Mouse (Mus musculus): ENCODE data around the gene Med22. TPM values are rescaled to one million over a fixed set of nuclear protein-coding genes. Genes with fewer than 3 reads are reported as not detected.

Gene Med22
- polyA plus RNA-seq, 1 experiment from 2014 or later: 34.3 TPM

DNA sequence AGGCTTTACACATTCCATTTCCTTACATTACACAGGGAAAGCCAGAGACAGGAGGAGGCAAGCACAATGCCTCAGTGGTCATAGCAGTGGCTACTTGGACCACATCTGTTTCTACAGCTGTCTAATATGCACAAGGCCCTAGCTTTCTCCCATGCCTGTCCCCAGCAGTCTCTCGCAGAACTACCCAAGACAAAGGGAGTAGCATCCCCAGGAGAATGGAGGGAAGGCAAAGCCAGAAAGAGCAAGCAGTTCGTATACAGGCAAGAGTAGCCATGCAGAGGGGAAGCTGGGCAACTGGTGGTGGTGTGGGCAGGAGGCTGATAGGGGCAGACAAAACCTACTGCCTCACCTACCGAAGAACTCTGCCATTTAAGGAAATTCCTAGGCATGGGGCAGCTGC is 4.0 kb downstream of the Med22 start:
- H3K36me3 ChIP-seq (ENCODE audit: control insufficient read depth, insufficient read depth, low read length): peaks cover 47% of the 10 kb centered on the region

DNA sequence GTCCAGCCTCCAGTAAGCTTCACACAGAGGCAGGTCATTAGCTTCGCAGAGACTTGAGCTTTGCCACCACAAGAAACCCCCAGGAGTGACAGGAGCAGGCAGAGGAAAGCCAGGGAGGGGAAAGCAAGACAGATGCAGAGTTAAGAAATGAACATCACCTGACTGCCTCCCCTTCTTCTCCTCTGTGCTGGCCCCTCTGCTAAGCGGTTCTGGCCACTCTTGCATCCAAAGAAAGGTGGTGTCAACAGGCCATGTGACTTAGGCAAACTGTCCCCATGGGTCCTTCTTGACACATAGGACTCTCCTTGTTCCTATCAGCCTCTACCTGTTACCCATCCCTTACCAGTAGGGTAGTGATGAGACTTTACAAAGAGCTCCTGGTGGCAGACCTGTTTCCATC is 4.5 kb downstream of the Med22 start:
- Histone ChIP-seq H3K9ac (ENCODE audit: low read length) (no peak overlapping the region), H3K27me3 (ENCODE audit: control insufficient read depth, insufficient read depth, low read length) (no peaks in the 10 kb centered on the region), H3K9me3 (ENCODE audit: control insufficient read depth, low read length) (no peaks in the 10 kb centered on the region), H3K4me1 (ENCODE audit: control insufficient read depth in 2 of 2, insufficient read depth in 2 of 2, low read length in 2 of 2) (peaks cover 6 to 35% of the 10 kb centered on the region in 2 experiments), H3K27ac (replicated peaks in 1 of 2; ENCODE audit: control insufficient read depth in 1 of 2, insufficient read depth in 1 of 2, low read depth in 2 of 2, low read length in 2 of 2) (no peak overlapping the region), H3K4me2 (ENCODE audit: low read length) (no peak overlapping the region), H3K4me3 (ENCODE audit: control insufficient read depth in 1 of 2, insufficient read depth in 1 of 2, low read depth in 1 of 2, low read length in 2 of 2) (no peak overlapping the region), H3K36me3 (ENCODE audit: control insufficient read depth, insufficient read depth, low read length) (peaks cover 43% of the 10 kb centered on the region)
- no peak for ATAC-seq (ENCODE audit: insufficient number of reproducible peaks, insufficient read depth, low FRiP score, low read depth)
- 75% methylated on average over 2 of the region's 2 CpGs for WGBS

More for the DNA sequence above, 4.0 kb downstream of the Med22 start:
- ATAC-seq (ENCODE audit: insufficient number of reproducible peaks, insufficient read depth, low FRiP score, low read depth): no peak
- Histone ChIP-seq H3K9ac (ENCODE audit: low read length) (no peak overlapping the region), H3K27me3 (ENCODE audit: control insufficient read depth, insufficient read depth, low read length) (no peaks in the 10 kb centered on the region), H3K27ac (replicated peaks in 1 of 2; ENCODE audit: control insufficient read depth in 1 of 2, insufficient read depth in 1 of 2, low read depth in 2 of 2, low read length in 2 of 2) (no peak overlapping the region), H3K4me2 (ENCODE audit: low read length) (no peak overlapping the region), H3K4me1 (ENCODE audit: control insufficient read depth in 2 of 2, insufficient read depth in 2 of 2, low read length in 2 of 2) (peaks cover 6 to 34% of the 10 kb centered on the region in 2 experiments), H3K9me3 (ENCODE audit: control insufficient read depth, low read length) (no peaks in the 10 kb centered on the region), H3K4me3 (ENCODE audit: control insufficient read depth in 1 of 2, insufficient read depth in 1 of 2, low read depth in 1 of 2, low read length in 2 of 2) (no peak overlapping the region)
- WGBS: 93% methylated on average over 3 of the region's 3 CpGs

DNA sequence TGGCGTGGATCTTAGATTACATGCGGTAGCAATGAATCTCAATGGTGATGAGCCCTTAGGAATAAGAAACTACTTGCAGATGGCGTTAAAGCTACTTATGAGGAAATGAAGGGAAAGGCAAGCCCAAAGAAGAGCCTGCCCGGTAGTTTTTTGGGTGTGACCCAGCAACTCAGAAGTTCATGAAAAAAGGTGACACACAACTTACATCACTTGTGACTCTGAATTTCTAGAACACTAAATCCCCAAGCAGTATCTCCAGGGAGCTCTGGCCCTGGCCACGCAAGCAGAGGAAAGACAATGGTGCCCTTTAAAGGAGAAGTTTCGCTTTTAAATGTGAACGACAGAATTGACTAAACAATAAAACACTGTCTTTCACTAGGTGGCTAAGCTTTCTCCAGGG is 7.2 kb downstream of the Med22 start:
- Histone ChIP-seq H3K4me1 (ENCODE audit: control insufficient read depth in 2 of 2, insufficient read depth in 2 of 2, low read length in 2 of 2) (peaks cover 6 to 19% of the 10 kb centered on the region in 2 experiments), H3K27ac (replicated peaks in 1 of 2; ENCODE audit: control insufficient read depth in 1 of 2, insufficient read depth in 1 of 2, low read depth in 2 of 2, low read length in 2 of 2) (peak overlapping the region; percentile 77 to 88), H3K9ac (ENCODE audit: low read length) (peak overlapping the region; percentile 90), H3K36me3 (ENCODE audit: control insufficient read depth, insufficient read depth, low read length) (peaks cover 58% of the 10 kb centered on the region), H3K9me3 (ENCODE audit: control insufficient read depth, low read length) (no peaks in the 10 kb centered on the region), H3K4me2 (ENCODE audit: low read length) (peak overlapping the region; percentile 86), H3K27me3 (ENCODE audit: control insufficient read depth, insufficient read depth, low read length) (no peaks in the 10 kb centered on the region), H3K4me3 (ENCODE audit: control insufficient read depth in 1 of 2, insufficient read depth in 1 of 2, low read depth in 1 of 2, low read length in 2 of 2) (peak overlapping the region; percentile 67 to 90)
- WGBS: 12% methylated on average over 7 of the region's 7 CpGs
- ATAC-seq (ENCODE audit: insufficient number of reproducible peaks, insufficient read depth, low FRiP score, low read depth): no peak

DNA sequence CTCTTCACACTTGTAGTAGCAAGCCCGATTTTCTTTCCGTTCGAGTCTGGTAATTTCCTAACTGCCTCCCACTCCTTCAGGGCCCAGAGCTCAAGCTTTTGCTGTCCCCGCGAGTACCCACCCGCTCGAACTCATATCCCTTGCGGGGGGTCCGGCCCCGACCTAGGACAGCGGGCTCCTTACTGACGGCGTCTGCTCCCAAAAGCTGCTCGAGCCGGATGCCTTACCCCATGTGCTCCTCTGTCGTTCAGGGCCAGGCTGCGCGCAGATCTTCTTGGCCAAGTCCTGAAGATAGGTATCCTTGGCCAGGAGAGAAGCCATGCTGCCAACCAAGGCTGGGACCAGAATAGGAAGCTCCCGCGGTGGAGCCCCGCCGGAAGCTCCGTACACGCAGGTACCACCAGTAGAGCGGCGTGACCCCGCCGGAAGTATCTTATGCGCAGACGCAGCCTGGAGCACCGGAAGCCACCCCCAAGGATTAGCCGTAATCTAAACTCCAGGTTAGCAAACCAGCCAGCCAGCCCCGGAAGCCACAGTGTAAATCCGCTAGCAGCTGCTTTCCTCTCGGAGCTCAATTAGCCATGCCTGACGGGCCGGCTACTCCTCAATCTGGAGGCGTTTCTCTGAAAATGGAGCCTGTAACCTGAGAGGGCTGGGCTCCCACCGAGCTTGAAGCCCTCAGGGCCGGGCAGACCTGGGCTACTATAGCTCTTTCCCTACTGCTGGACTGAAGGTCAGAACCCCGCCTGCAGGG is 7.8 kb downstream of the Med22 start, which contains the start of gene Surf6:
Surf6 (minus strand) TSS at position 413 of the 754 bp plus-strand sequence.
- peaks cover 58% of the 10 kb centered on the region for H3K36me3 ChIP-seq (ENCODE audit: control insufficient read depth, insufficient read depth, low read length)
- peaks cover 6 to 19% of the 10 kb centered on the region in 2 experiments for H3K4me1 ChIP-seq (ENCODE audit: control insufficient read depth in 2 of 2, insufficient read depth in 2 of 2, low read length in 2 of 2)
- H3K4me3 ChIP-seq (ENCODE audit: control insufficient read depth in 1 of 2, insufficient read depth in 1 of 2, low read depth in 1 of 2, low read length in 2 of 2): peak within 1 kb of the TSS; percentile 67 to 90
- peak within 1 kb of the TSS; percentile 90 for H3K9ac ChIP-seq (ENCODE audit: low read length)
- no peaks in the 10 kb centered on the region for H3K27me3 ChIP-seq (ENCODE audit: control insufficient read depth, insufficient read depth, low read length)
- peak within 1 kb of the TSS; percentile 86 for H3K4me2 ChIP-seq (ENCODE audit: low read length)
- ATAC-seq (ENCODE audit: insufficient number of reproducible peaks, insufficient read depth, low FRiP score, low read depth): peak; percentile 86
- H3K9me3 ChIP-seq (ENCODE audit: control insufficient read depth, low read length): no peaks in the 10 kb centered on the region
- H3K27ac ChIP-seq (replicated peaks in 1 of 2; ENCODE audit: control insufficient read depth in 1 of 2, insufficient read depth in 1 of 2, low read depth in 2 of 2, low read length in 2 of 2): peak within 1 kb of the TSS; percentile 77 to 88
- under 1% methylated on average over 41 of the region's 41 CpGs for WGBS

DNA sequence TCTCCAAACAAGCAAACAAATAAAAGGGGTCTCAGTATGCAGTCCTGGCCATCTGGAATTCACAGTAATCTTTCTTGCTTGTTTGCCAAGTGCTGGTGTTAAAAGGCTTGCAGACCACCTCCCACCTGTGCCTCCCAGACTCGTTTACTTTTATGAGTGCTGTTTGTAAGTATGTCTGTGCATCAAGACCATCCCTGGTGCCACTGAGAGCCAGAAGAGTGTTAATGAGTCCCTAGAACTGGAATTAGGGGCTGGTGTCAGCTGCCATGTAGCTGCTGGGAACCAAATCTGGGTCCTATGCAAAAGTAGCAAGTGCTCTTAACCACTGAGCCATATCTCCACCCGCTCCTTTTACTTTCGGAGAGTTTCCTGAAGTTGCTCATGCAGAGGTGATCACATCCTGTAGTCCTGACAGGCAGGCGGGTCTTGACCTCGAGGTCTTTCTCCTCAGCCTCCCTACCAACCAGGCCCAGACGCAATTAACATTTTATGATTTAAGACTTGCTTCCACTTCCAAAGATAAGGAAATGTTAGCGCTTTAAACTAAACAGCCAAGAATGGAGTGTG is 8.6 kb downstream of the Med22 start:
- ATAC-seq (ENCODE audit: insufficient number of reproducible peaks, insufficient read depth, low FRiP score, low read depth): no peak
- Histone ChIP-seq H3K4me2 (ENCODE audit: low read length) (peak overlapping the region; percentile 86), H3K9ac (ENCODE audit: low read length) (peak overlapping the region; percentile 90), H3K36me3 (ENCODE audit: control insufficient read depth, insufficient read depth, low read length) (peaks cover 58% of the 10 kb centered on the region), H3K9me3 (ENCODE audit: control insufficient read depth, low read length) (no peaks in the 10 kb centered on the region), H3K27ac (replicated peaks in 1 of 2; ENCODE audit: control insufficient read depth in 1 of 2, insufficient read depth in 1 of 2, low read depth in 2 of 2, low read length in 2 of 2) (peak overlapping the region in 1 of 2 experiments; percentile 88; a peak in 2 of 4 replicates), H3K4me3 (ENCODE audit: control insufficient read depth in 1 of 2, insufficient read depth in 1 of 2, low read depth in 1 of 2, low read length in 2 of 2) (peak overlapping the region; percentile 67 to 90), H3K4me1 (ENCODE audit: control insufficient read depth in 2 of 2, insufficient read depth in 2 of 2, low read length in 2 of 2) (peaks cover 6 to 19% of the 10 kb centered on the region in 2 experiments), H3K27me3 (ENCODE audit: control insufficient read depth, insufficient read depth, low read length) (no peaks in the 10 kb centered on the region)
- WGBS: 8% methylated on average over 7 of the region's 7 CpGs

DNA sequence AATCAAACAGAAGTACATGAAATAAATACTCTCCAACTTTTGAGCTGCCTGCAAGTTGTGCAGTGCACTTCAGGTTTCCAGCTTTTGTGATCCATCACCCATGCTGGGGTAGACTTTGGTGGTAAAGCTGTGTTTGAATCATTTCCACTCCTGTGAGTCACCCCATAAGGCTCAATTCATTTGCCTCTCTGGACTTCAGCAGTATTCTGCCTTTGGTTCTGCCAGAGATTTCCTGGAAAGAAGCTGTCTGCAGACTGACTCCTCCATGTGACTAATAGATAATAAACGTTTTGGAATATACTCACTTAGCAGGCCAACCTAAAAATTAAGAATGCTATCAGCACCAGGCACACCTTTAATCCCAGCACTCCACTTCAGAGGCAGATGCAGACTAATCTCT is 9.7 kb downstream of the Med22 start:
- H3K36me3 ChIP-seq (ENCODE audit: control insufficient read depth, insufficient read depth, low read length): peaks cover 58% of the 10 kb centered on the region
- no peak overlapping the region for H3K9ac ChIP-seq (ENCODE audit: low read length)
- H3K4me3 ChIP-seq (ENCODE audit: control insufficient read depth in 1 of 2, insufficient read depth in 1 of 2, low read depth in 1 of 2, low read length in 2 of 2): no peak overlapping the region
- H3K4me2 ChIP-seq (ENCODE audit: low read length): no peak overlapping the region
- peaks cover 6 to 19% of the 10 kb centered on the region in 2 experiments for H3K4me1 ChIP-seq (ENCODE audit: control insufficient read depth in 2 of 2, insufficient read depth in 2 of 2, low read length in 2 of 2)
- H3K27ac ChIP-seq (replicated peaks in 1 of 2; ENCODE audit: control insufficient read depth in 1 of 2, insufficient read depth in 1 of 2, low read depth in 2 of 2, low read length in 2 of 2): no peak overlapping the region
- H3K9me3 ChIP-seq (ENCODE audit: control insufficient read depth, low read length): no peaks in the 10 kb centered on the region
- ATAC-seq (ENCODE audit: insufficient number of reproducible peaks, insufficient read depth, low FRiP score, low read depth): no peak
- H3K27me3 ChIP-seq (ENCODE audit: control insufficient read depth, insufficient read depth, low read length): no peaks in the 10 kb centered on the region
- WGBS: 67% methylated on average over 1 of the region's 1 CpGs

DNA sequence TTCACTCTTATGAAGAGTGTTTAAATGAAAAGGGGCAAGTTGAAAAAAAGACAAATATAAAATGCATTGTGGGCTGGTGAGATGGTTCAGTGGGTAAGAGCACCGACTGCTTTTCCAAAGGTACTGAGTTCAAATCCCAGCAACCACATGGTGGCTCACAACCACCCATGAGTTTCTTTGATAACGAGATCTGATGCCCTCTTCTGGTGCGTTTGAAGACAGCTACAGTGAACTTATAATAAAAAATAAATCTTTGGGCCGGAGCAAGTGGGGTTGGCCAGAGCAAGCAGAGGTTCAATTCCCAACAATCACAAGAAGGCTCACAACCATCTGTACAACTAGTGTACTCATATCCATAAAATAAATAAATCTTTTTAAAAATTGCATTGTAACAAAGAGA is 14.6 kb downstream of the Med22 start:
- no peak for ATAC-seq (ENCODE audit: insufficient number of reproducible peaks, insufficient read depth, low FRiP score, low read depth)
- no peaks in the 10 kb centered on the region for H3K4me1 ChIP-seq (ENCODE audit: control insufficient read depth in 2 of 2, insufficient read depth in 2 of 2, low read length in 2 of 2)
- no peaks in the 10 kb centered on the region for H3K9me3 ChIP-seq (ENCODE audit: control insufficient read depth, low read length)
- no peak overlapping the region for H3K4me3 ChIP-seq (ENCODE audit: control insufficient read depth in 1 of 2, insufficient read depth in 1 of 2, low read depth in 1 of 2, low read length in 2 of 2)
- no peaks in the 10 kb centered on the region for H3K27me3 ChIP-seq (ENCODE audit: control insufficient read depth, insufficient read depth, low read length)
- 88% methylated on average over 4 of the region's 4 CpGs for WGBS
- H3K9ac ChIP-seq (ENCODE audit: low read length): no peak overlapping the region
- H3K36me3 ChIP-seq (ENCODE audit: control insufficient read depth, insufficient read depth, low read length): peaks cover 85% of the 10 kb centered on the region
- H3K4me2 ChIP-seq (ENCODE audit: low read length): no peak overlapping the region
- H3K27ac ChIP-seq (replicated peaks in 1 of 2; ENCODE audit: control insufficient read depth in 1 of 2, insufficient read depth in 1 of 2, low read depth in 2 of 2, low read length in 2 of 2): no peak overlapping the region

Data from heart, embryonic 14.5 days (tissue).